Mouse (Mus musculus) MEL (cell line): ENCODE measurements around the gene Krtap3-3. TPM values are rescaled to one million over a fixed set of nuclear protein-coding genes. Genes with fewer than 3 reads are reported as not detected.

ENCODE experiments used
- DNase-seq: peaks from one replicate; pipeline ENCODE4 v3.0.0; 2011; ENCODE audit warnings: low read depth, low spot score
- H3K27ac ChIP-seq: 2 replicates; pipeline ENCODE4 v1.5.1; 2012; ENCODE audit warnings: low read depth, mild to moderate bottlenecking, control low read depth, low read length, moderate library complexity; ENCODE audit not compliant: control insufficient read depth
- H3K27me3 ChIP-seq, 2 experiments: fragments of 150-350 bp in 1 of 2; sonication (generic) in 1 of 2; 2 replicates each; pipeline ENCODE4 v1.6.1; 2012; ENCODE audit warnings: low read length in 2 of 2, mild to moderate bottlenecking in 2 of 2, improper control_type of control experiment in 1 of 2, moderate library complexity in 1 of 2; ENCODE audit not compliant: insufficient read depth in 2 of 2, control insufficient read depth in 1 of 2
- H3K36me3 ChIP-seq, 2 experiments: 2 replicates each; pipeline ENCODE4 v1.6.1; 2012 to 2014; ENCODE audit warnings: low read length in 2 of 2, improper control_type of control experiment in 1 of 2, inconsistent platforms in 1 of 2, mild to moderate bottlenecking in 1 of 2; ENCODE audit not compliant: insufficient read depth in 2 of 2, control insufficient read depth in 1 of 2
- H3K4me1 ChIP-seq, 2 experiments: fragments of 150-350 bp in 1 of 2; sonication (generic) in 1 of 2; 2 replicates each; pipeline ENCODE4 v1.6.1; 2012; ENCODE audit warnings: low read length in 2 of 2, improper control_type of control experiment in 1 of 2, mild to moderate bottlenecking in 1 of 2; ENCODE audit not compliant: insufficient read depth in 2 of 2, control insufficient read depth in 1 of 2
- H3K4me3 ChIP-seq, 2 experiments: fragments of 150-350 bp in 1 of 2; sonication (generic) in 1 of 2; 2 replicates each; pipeline ENCODE4 v1.5.1; 2012; ENCODE audit warnings: low read depth in 2 of 2, low read length in 2 of 2, mild to moderate bottlenecking in 2 of 2, moderate library complexity in 2 of 2, control low read depth in 1 of 2, improper control_type of control experiment in 1 of 2; ENCODE audit not compliant: control insufficient read depth in 1 of 2, insufficient read depth in 1 of 2
- H3K79me2 ChIP-seq: 2 replicates; pipeline ENCODE4 v1.6.1; 2012; ENCODE audit warnings: mild to moderate bottlenecking, low read length, moderate library complexity; ENCODE audit not compliant: control insufficient read depth, poor library complexity, insufficient read depth
- H3K9ac ChIP-seq: 2 replicates; pipeline ENCODE4 v1.6.1; 2012; ENCODE audit warnings: low read depth, mild to moderate bottlenecking, control low read depth, low read length, moderate library complexity; ENCODE audit not compliant: control insufficient read depth, poor library complexity, severe bottlenecking
- H3K9me3 ChIP-seq: fragments of 150-350 bp; sonication (generic); replicated peaks from 2 replicates; pipeline ENCODE4 v1.6.1; 2012; ENCODE audit warnings: mild to moderate bottlenecking, low read length, improper control_type of control experiment, moderate library complexity; ENCODE audit not compliant: insufficient read depth
- CTCF ChIP-seq, 3 experiments: IDR thresholded peaks in 2 of 3; conservative IDR thresholded peaks in 1 of 3; 2 replicates each; pipeline ENCODE4 v1.5.1; 2011 to 2012; ENCODE audit warnings: low read length in 3 of 3, low read depth in 2 of 3, mild to moderate bottlenecking in 2 of 3, improper control_type of control experiment in 1 of 3, inconsistent platforms in 1 of 3, mixed read lengths in 1 of 3, moderate library complexity in 1 of 3; ENCODE audit not compliant: control insufficient read depth in 1 of 3, insufficient read depth in 1 of 3, poor library complexity in 1 of 3, severe bottlenecking in 1 of 3
- EP300 ChIP-seq, 2 experiments: IDR thresholded peaks; 2 replicates each; pipeline ENCODE4 v1.6.1; 2011; ENCODE audit warnings: improper control_type of control experiment in 2 of 2, low read length in 2 of 2, low read depth in 1 of 2, mild to moderate bottlenecking in 1 of 2
- HCFC1 ChIP-seq: IDR thresholded peaks from 2 replicates; pipeline ENCODE4 v1.6.1; 2012; ENCODE audit warnings: low read depth, mild to moderate bottlenecking, inconsistent platforms, low read length, improper control_type of control experiment, moderate library complexity
- JUND ChIP-seq: IDR thresholded peaks from 2 replicates; pipeline ENCODE4 v1.6.1; 2011; ENCODE audit warnings: low read depth, mild to moderate bottlenecking, improper control_type of control experiment, low read length
- MAFK ChIP-seq: IDR thresholded peaks from 2 replicates; pipeline ENCODE4 v1.6.1; 2011; ENCODE audit warnings: low read depth, mild to moderate bottlenecking, low read length, improper control_type of control experiment, borderline replicate concordance
- MAX ChIP-seq: IDR thresholded peaks from 2 replicates; pipeline ENCODE4 v1.6.1; 2011; ENCODE audit warnings: low read length, improper control_type of control experiment
- MAZ ChIP-seq: IDR thresholded peaks from 2 replicates; pipeline ENCODE4 v1.6.1; 2012; ENCODE audit warnings: low read depth, mild to moderate bottlenecking, inconsistent platforms, low read length, improper control_type of control experiment
- MYC ChIP-seq: IDR thresholded peaks from 2 replicates; pipeline ENCODE4 v1.6.1; 2011; ENCODE audit warnings: low read depth, mild to moderate bottlenecking, low read length, improper control_type of control experiment, moderate library complexity
- POLR2A ChIP-seq, 2 experiments: IDR thresholded peaks; 2 replicates each; pipeline ENCODE4 v1.6.1; 2011 to 2012; ENCODE audit warnings: low read length in 2 of 2, mild to moderate bottlenecking in 2 of 2, control low read depth in 1 of 2, improper control_type of control experiment in 1 of 2, low read depth in 1 of 2, moderate library complexity in 1 of 2; ENCODE audit not compliant: control insufficient read depth in 1 of 2, insufficient read depth in 1 of 2, poor library complexity in 1 of 2
- POLR2AphosphoS2 ChIP-seq: IDR thresholded peaks from 2 replicates; pipeline ENCODE4 v1.6.1; 2011; ENCODE audit warnings: low read length, improper control_type of control experiment
- POLR2AphosphoS5 ChIP-seq: IDR thresholded peaks from 2 replicates; pipeline ENCODE4 v1.6.1; 2012; ENCODE audit warnings: low read depth, borderline replicate concordance, mild to moderate bottlenecking, inconsistent platforms, low read length, moderate library complexity, mixed read lengths
- RAD21 ChIP-seq: IDR thresholded peaks from 2 replicates; pipeline ENCODE4 v1.6.1; 2011; ENCODE audit warnings: mild to moderate bottlenecking, low read depth, low read length, improper control_type of control experiment
- SIN3A ChIP-seq: IDR thresholded peaks from 2 replicates; pipeline ENCODE4 v1.6.1; 2012; ENCODE audit warnings: low read length, improper control_type of control experiment, inconsistent platforms
- SMC3 ChIP-seq: IDR thresholded peaks from 2 replicates; pipeline ENCODE4 v1.6.1; 2011; ENCODE audit warnings: low read depth, low read length, improper control_type of control experiment
- TBP ChIP-seq: IDR thresholded peaks from 2 replicates; pipeline ENCODE4 v1.8.0; 2011; ENCODE audit warnings: low read depth, low read length, improper control_type of control experiment
- ZKSCAN1 ChIP-seq: IDR thresholded peaks from 2 replicates; pipeline ENCODE4 v1.6.1; 2012; ENCODE audit warnings: low read depth, mild to moderate bottlenecking, inconsistent platforms, low read length, improper control_type of control experiment, moderate library complexity
- polyA plus RNA-seq, 2 experiments: library from polyadenylated mRNA; stranded (reverse) in 1 of 2; unstranded in 1 of 2; fragments of >175 nt in 1 of 2; fragments of >200 nt in 1 of 2; gene quantifications; 2 replicates each; pipeline versions ENCODE4 v1.2.1 to v1.2.4; 2012; ENCODE audit warnings: low replicate concordance in 2 of 2, low read depth in 1 of 2; ENCODE audit not compliant: insufficient read length in 2 of 2, insufficient read depth in 1 of 2, missing spikeins in 1 of 2
- total RNA-seq: library from RNA; depleted of rRNA; stranded (reverse); fragments of 300-350 nt; gene quantifications from 2 replicates; pipeline ENCODE4 v1.2.3, GENCODE M21; 2012

Krtap3-3 gene
- total and polyA plus RNA-seq, 3 experiments: not detected

DNA sequence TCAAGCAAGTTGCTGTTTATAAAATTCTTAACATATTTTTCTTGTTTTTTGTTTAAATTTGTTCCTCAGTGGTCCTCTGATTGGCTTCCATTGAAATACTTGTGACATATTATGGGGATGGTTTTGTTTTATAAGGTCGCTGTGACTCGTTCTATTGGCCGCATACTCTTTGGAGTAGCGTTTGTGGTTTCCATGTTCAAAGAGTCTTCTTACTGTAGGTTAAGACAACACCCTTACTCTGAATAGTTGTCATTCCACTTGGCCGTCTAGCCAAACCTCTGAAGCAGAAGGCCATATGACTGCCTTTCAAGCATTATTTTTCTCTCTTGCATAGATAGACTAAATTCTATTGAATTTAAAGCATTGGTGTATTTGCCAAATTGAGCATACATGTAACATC lies 30.4 kb upstream of the Krtap3-3 start:
- Histone ChIP-seq H3K9me3 (no peaks in the 10 kb centered on the region), H3K9ac (no peak overlapping the region), H3K27ac (no peak overlapping the region), H3K79me2 (no peaks in the 10 kb centered on the region), H3K36me3 (no peaks in the 10 kb centered on the region)
- DNase-seq: no peak
- no peak for TF ChIP-seq HCFC1
- TF ChIP-seq SIN3A: no peak
- TF ChIP-seq EP300 (IDR thresholded peaks at IDR 0.05; ENCODE audit: low read depth in 1 of 2, low read length in 2 of 2): no peak
- no peak for TF ChIP-seq MYC
- TF ChIP-seq, all 39 proteins: peak for 0
- H3K4me1 ChIP-seq: no peaks in the 10 kb centered on the region
- H3K4me3 ChIP-seq: no peak overlapping the region
- H3K27me3 ChIP-seq: no peaks in the 10 kb centered on the region

DNA sequence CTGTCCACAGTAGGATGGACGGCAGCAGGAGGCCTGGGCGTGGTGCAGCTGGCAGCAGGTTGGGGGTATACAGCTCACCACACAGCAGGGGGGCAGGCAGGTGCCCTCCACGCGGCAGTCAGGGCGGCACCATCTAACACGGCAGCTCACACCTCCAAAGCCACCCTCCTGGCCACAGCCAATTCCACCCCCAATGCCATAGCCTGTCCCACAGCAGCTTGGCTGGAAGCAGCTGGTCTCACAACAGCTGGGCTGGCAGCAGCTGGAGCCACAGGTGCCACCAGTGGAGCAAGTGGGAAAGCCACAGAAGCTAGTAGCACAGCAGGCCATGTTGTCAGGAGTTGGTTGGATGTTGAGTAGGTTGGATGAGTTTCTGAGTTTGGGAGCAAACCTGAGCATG lies 30.0 kb upstream of the Krtap3-3 start, which contains the start of gene Krtap1-5:
Krtap1-5 (minus strand) TSS at position 381 of the 400 bp plus-strand sequence.
- H3K27ac ChIP-seq: no peak within 1 kb of the TSS
- DNase-seq: no peak
- no peaks in the 10 kb centered on the region for H3K9me3 ChIP-seq
- no peak within 1 kb of the TSS for H3K4me3 ChIP-seq
- no peaks in the 10 kb centered on the region for H3K79me2 ChIP-seq
- no peaks in the 10 kb centered on the region for H3K27me3 ChIP-seq
- TF ChIP-seq POLR2A (IDR thresholded peaks at IDR 0.05; ENCODE audit: control insufficient read depth in 1 of 2, insufficient read depth in 1 of 2, low read depth in 1 of 2, low read length in 2 of 2, poor library complexity in 1 of 2) (no peak), MAFK (no peak), MAX (no peak), JUND (no peak), POLR2AphosphoS5 (no peak), ZKSCAN1 (no peak), MAZ (no peak)
- no peaks in the 10 kb centered on the region for H3K36me3 ChIP-seq
- H3K4me1 ChIP-seq: no peaks in the 10 kb centered on the region
- H3K9ac ChIP-seq: no peak within 1 kb of the TSS

DNA sequence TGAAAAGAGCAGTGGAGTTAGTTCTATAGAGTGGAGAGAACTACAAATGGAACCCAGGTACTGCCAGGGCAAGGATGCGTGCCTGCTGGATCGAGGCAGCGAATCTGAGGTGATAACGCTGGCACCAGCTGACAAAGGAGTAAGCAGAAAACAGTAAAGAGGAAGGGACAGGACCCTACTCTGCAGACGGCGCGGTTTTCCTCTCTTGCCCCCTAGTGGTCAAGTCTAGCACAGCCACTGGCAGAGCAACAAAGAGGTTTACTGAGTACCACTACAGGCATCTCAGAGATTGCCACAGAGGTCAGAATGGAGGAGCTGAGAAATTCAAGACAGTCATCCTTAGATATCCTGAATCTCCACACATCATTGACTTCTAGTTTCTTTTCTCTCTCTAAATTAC lies 23.4 kb upstream of the Krtap3-3 start:
- H3K4me3 ChIP-seq: no peak overlapping the region
- peak; percentile 53 for DNase-seq

More for the DNA sequence above, 23.4 kb upstream of the Krtap3-3 start:
- Histone ChIP-seq H3K27me3 (no peaks in the 10 kb centered on the region), H3K9ac (no peak overlapping the region), H3K9me3 (no peaks in the 10 kb centered on the region), H3K79me2 (no peaks in the 10 kb centered on the region), H3K4me1 (no peaks in the 10 kb centered on the region), H3K36me3 (no peaks in the 10 kb centered on the region), H3K27ac (no peak overlapping the region)
- TF ChIP-seq POLR2AphosphoS2 (no peak), SMC3 (peak; percentile 55), JUND (no peak), CTCF (IDR thresholded peaks at IDR 0.05 in 2 of 3, conservative IDR thresholded peaks at IDR 0.05 in 1 of 3; ENCODE audit: control insufficient read depth in 1 of 3, insufficient read depth in 1 of 3, low read depth in 2 of 3, low read length in 3 of 3, poor library complexity in 1 of 3, severe bottlenecking in 1 of 3) (peak; percentile 58 to 74 (median 66)), ZKSCAN1 (no peak), TBP (no peak), RAD21 (peak; percentile 20)
